Mouse (Mus musculus) stomach, postnatal 0 days (tissue): ENCODE data around the gene Gm13285.
"Not testable (repeated sequence)": the region's sequence is repeated elsewhere in the genome, so short reads cannot be mapped to it uniquely, and the experiment has no call there.

Experiments used
- CTCF ChIP-seq: IDR thresholded peaks from 2 replicates; pipeline ENCODE4 v1.5.1; 2016; ENCODE audit warnings: antibody characterized with exemption, low read depth, mild to moderate bottlenecking, moderate library complexity
- EP300 ChIP-seq: optimal IDR thresholded peaks from 2 replicates; pipeline ENCODE3; 2016; ENCODE audit warnings: antibody characterized with exemption

- TF ChIP-seq EP300, CTCF: not testable (repeated sequence)
These were observed 37.1 kb upstream of the Gm13285 start for GRCm38 (mm10) chr4:88762341-88762740.
